Mouse (Mus musculus) kidney, embryonic 16.5 days (tissue): ENCODE data around the gene Nrap. TPM values are rescaled to one million over a fixed set of nuclear protein-coding genes. Genes with fewer than 3 reads are reported as not detected.
"Not testable (repeated sequence)": the region's sequence is repeated elsewhere in the genome, so short reads cannot be mapped to it uniquely, and the experiment has no call there.

Source experiments
- ATAC-seq: fragments of 200-750 bp; cut with Nextera tagmentation; 2 replicates; pipeline ENCODE4 v1.8.0; 2017; ENCODE audit warnings: moderate TSS enrichment; ENCODE audit not compliant: low FRiP score, low TSS enrichment
- H3K27ac ChIP-seq: fragments of 300-500 bp; sonication (generic); 2 replicates; pipeline ENCODE4 v1.5.1; 2014; ENCODE audit warnings: low read length
- H3K27me3 ChIP-seq: fragments of 300-500 bp; sonication (generic); 2 replicates; pipeline ENCODE4 v1.6.1; 2014; ENCODE audit warnings: low read length, control low read depth, mixed read lengths; ENCODE audit not compliant: insufficient read depth
- H3K36me3 ChIP-seq: fragments of 300-500 bp; sonication (generic); 2 replicates; pipeline ENCODE4 v1.6.1; 2014; ENCODE audit warnings: low read length, control low read depth, mixed read lengths; ENCODE audit not compliant: insufficient read depth
- H3K4me1 ChIP-seq: fragments of 300-500 bp; sonication (generic); 2 replicates; pipeline ENCODE4 v1.6.1; 2014; ENCODE audit warnings: low read length, control low read depth, mixed read lengths; ENCODE audit not compliant: insufficient read depth
- H3K4me2 ChIP-seq: fragments of 300-500 bp; sonication (generic); replicated peaks from 2 replicates; pipeline ENCODE4 v1.6.1; 2014; ENCODE audit warnings: low read depth, low read length
- H3K4me3 ChIP-seq: fragments of 300-500 bp; sonication (generic); 2 replicates; pipeline ENCODE4 v1.5.1; 2014; ENCODE audit warnings: mild to moderate bottlenecking, low read length
- H3K9ac ChIP-seq: fragments of 300-500 bp; sonication (generic); replicated peaks from 2 replicates; pipeline ENCODE4 v1.6.1; 2014; ENCODE audit warnings: low read length
- H3K9me3 ChIP-seq: fragments of 300-500 bp; sonication (generic); 2 replicates; pipeline ENCODE4 v1.6.1; 2016; ENCODE audit warnings: low read length, control low read depth
- WGBS: fragments of 180-500 bp; shearing (Covaris S2); extraction: QIAGEN DNeasy Blood & Tissue Kit; methylation state at CpG from one replicate; pipeline ENCODE4 v1.1.7; 2014; 5-methylcytosine and 5-hydroxymethylcytosine counted together
- polyA plus RNA-seq: library from polyadenylated mRNA; unstranded; fragments of >200 nt; fragmentation: Nextera tagmentation; extraction: Ambion mirVana; gene quantifications from 2 replicates; pipeline ENCODE4 v1.2.1, GENCODE M21; 2015

Gene Nrap
- polyA plus RNA-seq, 1 experiment from 2014 or later = 0.37 TPM

GRCm38 (mm10) chr19:56370389-56371150, 19.3 kb downstream of the Nrap start:
- H3K4me2 ChIP-seq = no peak overlapping the region
- WGBS = 78% methylated on average over 6 of the region's 6 CpGs
- H3K36me3 ChIP-seq = no peaks in the 10 kb centered on the region
- H3K27ac ChIP-seq = no peak overlapping the region
- H3K4me1 ChIP-seq = no peaks in the 10 kb centered on the region
- ATAC-seq = no peak
- H3K9me3 ChIP-seq = no peaks in the 10 kb centered on the region
- no peak overlapping the region for H3K9ac ChIP-seq
- no peak overlapping the region for H3K4me3 ChIP-seq
- H3K27me3 ChIP-seq = no peaks in the 10 kb centered on the region

GRCm38 (mm10) chr19:56368912-56369311, 20.9 kb downstream of the Nrap start:
- Histone ChIP-seq H3K9ac (no peak overlapping the region), H3K9me3 (no peaks in the 10 kb centered on the region), H3K4me3 (no peak overlapping the region), H3K36me3 (no peaks in the 10 kb centered on the region), H3K4me1 (peaks cover 6% of the 10 kb centered on the region; the same call in 1 of the 2 replicates), H3K27ac (no peak overlapping the region), H3K4me2 (no peak overlapping the region), H3K27me3 (no peaks in the 10 kb centered on the region)
- no peak for ATAC-seq
- WGBS = 89% methylated on average over 7 of the region's 7 CpGs

GRCm38 (mm10) chr19:56367778-56368177, 22.1 kb downstream of the Nrap start:
- WGBS = 75% methylated on average over 7 of the region's 7 CpGs
- Histone ChIP-seq H3K27me3 (no peaks in the 10 kb centered on the region), H3K9ac (no peak overlapping the region), H3K27ac (no peak overlapping the region), H3K9me3 (no peaks in the 10 kb centered on the region), H3K4me3 (no peak overlapping the region), H3K36me3 (no peaks in the 10 kb centered on the region), H3K4me2 (no peak overlapping the region), H3K4me1 (peaks cover 8% of the 10 kb centered on the region; the same call in 1 of the 2 replicates)
- no peak for ATAC-seq

- 83% methylated on average over 9 of the region's 9 CpGs for WGBS
- ATAC-seq = no peak
- H3K9me3 ChIP-seq = no peaks in the 10 kb centered on the region
- no peak overlapping the region for H3K27ac ChIP-seq
- no peaks in the 10 kb centered on the region for H3K36me3 ChIP-seq
- no peak overlapping the region for H3K9ac ChIP-seq
- no peaks in the 10 kb centered on the region for H3K27me3 ChIP-seq
- H3K4me1 ChIP-seq = peaks cover 8% of the 10 kb centered on the region; the same call in 1 of the 2 replicates
- no peak overlapping the region for H3K4me2 ChIP-seq
- no peak overlapping the region for H3K4me3 ChIP-seq
Observed at GRCm38 (mm10) chr19:56366625-56367024, 23.2 kb downstream of the Nrap start.

GRCm38 (mm10) chr19:56366168-56366567, 23.7 kb downstream of the Nrap start:
- Histone ChIP-seq H3K9me3 (no peaks in the 10 kb centered on the region), H3K36me3 (no peaks in the 10 kb centered on the region), H3K4me3 (no peak overlapping the region), H3K27ac (no peak overlapping the region), H3K27me3 (no peaks in the 10 kb centered on the region), H3K4me1 (peaks cover 8% of the 10 kb centered on the region; the same call in 1 of the 2 replicates), H3K4me2 (no peak overlapping the region), H3K9ac (no peak overlapping the region)
- WGBS = 86% methylated on average over 11 of the region's 11 CpGs
- ATAC-seq = no peak

GRCm38 (mm10) chr19:56364563-56364962, 25.3 kb downstream of the Nrap start:
- H3K4me2 ChIP-seq = peak overlapping the region; percentile 7; the same call in 1 of the 2 replicates
- H3K4me1 ChIP-seq = peaks cover 8% of the 10 kb centered on the region; the same call in 1 of the 2 replicates
- ATAC-seq = 0 out of 2 replicates have a peak, but pooled peaks have one; percentile 63
- H3K9ac ChIP-seq = no peak overlapping the region
- no peaks in the 10 kb centered on the region for H3K9me3 ChIP-seq
- 49% methylated on average over 8 of the region's 8 CpGs for WGBS
- no peak overlapping the region for H3K4me3 ChIP-seq
- no peaks in the 10 kb centered on the region for H3K36me3 ChIP-seq
- H3K27ac ChIP-seq = 0 out of 2 replicates have a peak overlapping the region, but pooled peaks have one; percentile 52
- no peaks in the 10 kb centered on the region for H3K27me3 ChIP-seq

GRCm38 (mm10) chr19:56363721-56364460, 25.9 kb downstream of the Nrap start:
- Histone ChIP-seq H3K9ac (no peak overlapping the region), H3K36me3 (no peaks in the 10 kb centered on the region), H3K4me1 (peaks cover 8% of the 10 kb centered on the region; the same call in 1 of the 2 replicates), H3K4me3 (no peak overlapping the region), H3K4me2 (peak overlapping the region; percentile 7; the same call in 1 of the 2 replicates), H3K9me3 (no peaks in the 10 kb centered on the region), H3K27ac (0 out of 2 replicates have a peak overlapping the region, but pooled peaks have one; percentile 52), H3K27me3 (no peaks in the 10 kb centered on the region)
- 54% methylated on average over 15 of the region's 15 CpGs for WGBS
- ATAC-seq = 0 out of 2 replicates have a peak, but pooled peaks have one; percentile 67

GRCm38 (mm10) chr19:56358890-56359289, 30.9 kb downstream of the Nrap start:
- Histone ChIP-seq H3K4me2 (no peak overlapping the region), H3K9me3 (no peaks in the 10 kb centered on the region), H3K27ac (no peak overlapping the region), H3K4me1 (0 out of 2 replicates have a peak, but pooled peaks cover 2% of the 10 kb centered on the region), H3K4me3 (no peak overlapping the region), H3K36me3 (no peaks in the 10 kb centered on the region), H3K27me3 (no peaks in the 10 kb centered on the region), H3K9ac (no peak overlapping the region)
- 80% methylated on average over 2 of the region's 2 CpGs for WGBS
- no peak for ATAC-seq

GRCm38 (mm10) chr19:56357374-56357708, 32.5 kb downstream of the Nrap start:
- H3K27me3 ChIP-seq, H3K4me2 ChIP-seq, H3K27ac ChIP-seq, H3K4me1 ChIP-seq, ATAC-seq, H3K9me3 ChIP-seq, H3K36me3 ChIP-seq, H3K4me3 ChIP-seq, H3K9ac ChIP-seq: not testable (repeated sequence)
- WGBS = 73% methylated on average over 2 of the region's 2 CpGs
